Mouse (Mus musculus) cerebral cortex, adult 2 months (tissue): Measurements from ENCODE around the gene Sbds.

ENCODE experiments used
- WGBS: fragments of 180-500 bp; shearing (Covaris S2); methylation state at CpG from one replicate; pipeline ENCODE4 v1.1.7; 2018; 5-methylcytosine and 5-hydroxymethylcytosine counted together

Sbds gene

DNA sequence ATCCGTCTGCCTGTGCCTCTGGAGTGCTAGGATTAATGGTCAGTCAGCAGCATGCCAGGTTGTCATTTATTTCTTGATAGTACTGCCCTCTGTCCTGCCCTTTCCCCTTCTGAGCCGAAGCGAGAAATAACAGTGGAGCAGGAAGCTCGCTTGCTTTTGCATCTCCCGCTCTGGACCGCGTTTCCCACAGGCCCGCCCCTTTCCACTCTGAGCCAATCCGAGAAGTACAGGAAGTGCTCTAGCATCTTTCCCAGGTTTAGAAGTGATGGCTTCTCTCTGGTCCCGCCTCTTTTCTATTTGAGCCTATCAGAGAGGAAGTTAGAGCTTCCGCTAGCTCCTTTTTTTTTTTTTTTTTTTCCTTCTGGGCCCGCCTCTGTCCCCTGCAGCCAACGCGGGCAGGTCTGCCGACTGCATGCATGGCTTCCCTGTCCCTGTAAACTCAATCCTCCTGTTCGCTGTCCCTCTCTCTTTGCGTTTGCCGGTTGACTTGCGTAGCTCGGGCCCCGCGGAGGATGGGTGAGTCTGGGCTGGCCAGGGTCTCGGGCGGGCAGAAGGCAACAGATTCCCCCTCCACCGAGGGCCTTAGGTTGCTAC, 1.4 kb upstream of the Sbds start:
- WGBS = under 1% methylated on average over 25 of the region's 25 CpGs

- whole genome bisulfite sequencing = 21% methylated on average over 20 of the region's 20 CpGs
Measured at GRCm38 (mm10) chr5:130255799-130256525, 632 bp upstream of the Sbds start.

DNA sequence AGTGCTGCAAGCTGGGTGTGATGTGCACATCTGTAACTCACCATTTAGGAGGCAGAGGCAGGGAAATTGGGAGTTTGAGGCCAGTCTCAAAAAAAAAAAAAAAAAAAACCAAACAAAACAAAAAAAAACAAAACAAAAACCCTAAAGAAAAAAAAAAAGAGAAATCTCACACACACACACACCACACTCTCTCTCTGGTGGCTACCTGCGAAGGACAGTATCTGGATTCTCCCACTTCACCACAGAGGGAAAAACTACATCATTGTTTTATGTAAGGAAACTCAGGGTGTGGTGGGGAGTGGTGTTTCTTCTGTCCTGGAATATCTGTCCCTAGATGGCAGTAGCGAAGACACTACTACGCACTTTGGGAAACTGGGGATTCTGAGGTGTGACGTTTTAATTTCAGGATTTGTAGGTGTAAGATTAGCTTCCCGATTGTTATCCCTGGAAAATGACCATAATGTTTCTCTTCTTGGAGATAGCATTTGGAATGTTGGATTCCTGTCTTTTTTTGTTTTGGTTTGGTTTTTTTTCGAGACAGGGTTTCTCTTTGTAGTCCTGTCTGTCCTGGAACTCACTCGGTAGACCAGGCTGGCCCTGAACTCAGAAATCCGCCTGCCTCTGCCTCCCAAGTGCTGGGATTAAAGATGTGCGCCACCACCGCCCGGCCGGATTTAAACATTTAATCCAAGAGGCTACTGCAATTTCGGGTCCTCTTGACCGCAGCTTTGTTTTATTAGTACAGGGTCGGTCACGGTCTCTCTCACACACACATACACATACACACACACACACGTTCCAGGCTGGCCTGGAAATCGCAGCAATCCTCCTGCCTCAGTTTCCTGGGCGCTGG, 940 bp downstream of the Sbds start:
- WGBS = 8% methylated on average over 19 of the region's 19 CpGs

DNA sequence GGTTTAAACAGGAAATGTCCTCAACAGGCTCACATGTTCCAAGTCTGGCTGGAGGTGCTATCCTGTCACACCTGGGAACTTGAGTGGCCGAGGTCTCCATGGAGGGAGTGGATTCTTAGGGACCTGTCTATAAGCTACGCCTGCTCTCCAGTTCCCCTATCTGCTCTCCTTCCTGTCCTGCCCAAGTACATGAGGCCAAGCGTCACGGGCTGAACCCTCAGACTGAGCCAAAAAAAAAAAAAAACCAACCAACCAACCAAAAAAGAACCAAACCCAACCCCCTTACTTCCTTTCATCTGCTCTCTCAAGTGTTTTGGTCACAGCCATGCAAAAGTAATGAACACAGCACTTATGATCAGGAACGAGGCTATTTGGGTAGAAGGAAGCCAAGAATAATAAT, 7.5 kb downstream of the Sbds start:
- 68% methylated on average over 5 of the region's 5 CpGs for WGBS

GRCm38 (mm10) chr5:130241426-130241825, 13.9 kb downstream of the Sbds start:
- 84% methylated on average over 12 of the region's 12 CpGs for WGBS

- 75% methylated on average over 2 of the region's 2 CpGs for WGBS
Measured at GRCm38 (mm10) chr5:130239856-130240255, 15.5 kb downstream of the Sbds start.

- 86% methylated on average over 7 of the region's 7 CpGs for WGBS
Measured at GRCm38 (mm10) chr5:130239236-130239635, 16.1 kb downstream of the Sbds start.

GRCm38 (mm10) chr5:130236302-130236701, 19.0 kb downstream of the Sbds start:
- 94% methylated on average over 8 of the region's 8 CpGs for WGBS

DNA sequence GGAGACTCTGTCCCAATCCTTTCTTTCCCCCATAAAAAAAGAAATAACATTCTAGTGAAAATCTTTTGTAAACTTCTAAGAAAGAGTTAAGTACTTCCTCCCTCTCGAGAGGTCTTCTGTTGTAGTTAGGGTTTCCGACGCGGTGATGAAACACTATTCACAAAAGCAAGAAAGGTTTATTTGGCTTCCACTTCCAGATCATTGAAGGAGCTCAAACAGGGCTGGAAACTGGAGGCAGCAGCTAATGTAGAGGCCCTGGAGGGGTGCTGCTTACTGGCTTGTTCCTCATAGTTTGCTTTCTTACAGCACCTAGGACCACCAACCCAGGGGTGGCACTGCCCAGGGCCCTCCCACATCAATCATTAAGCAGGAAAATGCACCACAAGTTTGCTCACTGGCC, 27.2 kb downstream of the Sbds start:
- WGBS = 40% methylated on average over 4 of the region's 4 CpGs

DNA sequence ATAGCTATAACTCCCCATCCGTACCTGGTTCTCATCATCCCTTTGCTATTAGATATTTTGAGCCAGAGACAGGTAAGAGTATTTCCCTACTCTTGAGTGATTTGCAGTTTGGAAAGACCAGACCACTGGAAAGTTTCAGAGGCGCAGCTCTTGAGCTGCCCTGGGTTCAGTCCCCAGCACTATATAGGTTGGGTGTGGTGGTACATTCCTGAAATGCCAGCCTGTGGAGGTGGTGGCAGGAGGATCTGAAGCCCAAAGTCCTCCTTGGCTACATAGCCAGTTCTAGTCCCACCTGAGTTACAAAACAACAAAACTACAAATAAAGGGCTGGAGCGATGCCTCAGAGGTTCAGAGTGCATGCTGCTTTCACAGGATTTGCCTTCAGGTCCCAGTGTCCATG, 28.5 kb downstream of the Sbds start:
- 84% methylated on average over 3 of the region's 3 CpGs for WGBS

DNA sequence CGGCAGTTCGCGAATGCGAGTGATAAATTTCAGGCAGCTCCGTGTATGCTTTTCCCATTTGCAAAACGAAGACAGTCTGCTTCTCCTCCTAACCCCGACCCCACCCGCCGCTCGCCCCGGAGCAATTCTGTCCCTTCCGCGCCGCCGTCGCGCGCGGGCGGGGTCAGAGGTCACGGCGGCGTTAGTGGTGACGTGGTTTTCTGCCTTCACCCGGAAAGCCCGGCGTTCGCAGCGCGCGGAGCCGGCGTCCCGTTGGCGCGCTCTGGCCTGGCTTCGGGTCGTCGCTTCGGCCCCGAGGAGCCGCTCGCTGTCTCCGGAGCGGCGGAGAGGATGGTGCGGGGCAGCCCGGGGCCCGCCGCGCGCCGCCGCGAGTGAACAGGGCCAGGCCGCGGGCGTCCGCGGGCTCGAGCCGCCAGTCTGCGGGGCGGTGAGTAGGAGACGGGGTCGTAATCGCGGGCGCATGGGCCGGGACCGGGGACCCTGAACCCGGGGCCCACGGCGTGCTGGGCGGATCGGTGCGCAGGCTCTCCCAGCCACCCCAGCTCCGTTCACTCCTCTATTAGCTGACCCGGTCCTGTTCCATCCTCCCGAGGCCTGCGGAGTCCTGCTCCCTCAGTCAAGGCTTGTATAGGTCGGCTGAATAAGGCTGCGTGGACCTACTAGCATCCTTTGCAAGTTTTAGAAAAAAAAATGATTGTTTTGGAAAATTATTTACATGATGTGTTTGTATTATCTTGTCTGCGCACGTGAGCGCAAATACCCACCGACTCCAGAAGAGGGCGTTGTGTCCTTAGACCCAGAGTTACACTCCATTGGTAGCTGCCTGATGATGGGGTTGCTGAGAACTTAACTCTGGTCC, 33.0 kb downstream of the Sbds start:
- WGBS = under 1% methylated on average over 88 of the region's 88 CpGs

- WGBS = under 1% methylated on average over 10 of the region's 10 CpGs
Measured at GRCm38 (mm10) chr5:130221760-130222145, 33.6 kb downstream of the Sbds start.

DNA sequence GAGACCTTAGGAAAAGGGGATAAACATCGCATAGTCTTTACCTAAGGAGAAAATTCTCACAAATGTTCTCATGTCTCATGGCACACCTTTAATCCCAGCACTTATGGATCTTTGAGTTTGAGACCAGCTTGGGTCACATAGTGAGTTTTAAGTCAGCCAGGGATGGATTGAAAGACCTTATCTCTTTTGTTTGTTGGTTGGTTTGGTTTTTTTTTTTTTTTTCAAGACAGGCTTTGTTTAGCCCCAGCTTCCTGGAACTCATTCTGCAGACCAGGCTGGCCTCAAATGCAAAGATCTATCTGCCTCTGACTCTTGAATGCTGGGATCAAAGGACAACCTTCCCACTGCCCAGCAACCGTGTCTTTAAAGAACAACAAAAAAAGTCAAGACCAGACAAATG, 34.0 kb downstream of the Sbds start:
- WGBS = 52% methylated on average over 2 of the region's 2 CpGs

- 78% methylated on average over 5 of the region's 5 CpGs for WGBS
Measured at GRCm38 (mm10) chr5:130218336-130218735, 37.0 kb downstream of the Sbds start.

GRCm38 (mm10) chr5:130217406-130217805, 37.9 kb downstream of the Sbds start:
- 89% methylated on average over 4 of the region's 4 CpGs for WGBS

DNA sequence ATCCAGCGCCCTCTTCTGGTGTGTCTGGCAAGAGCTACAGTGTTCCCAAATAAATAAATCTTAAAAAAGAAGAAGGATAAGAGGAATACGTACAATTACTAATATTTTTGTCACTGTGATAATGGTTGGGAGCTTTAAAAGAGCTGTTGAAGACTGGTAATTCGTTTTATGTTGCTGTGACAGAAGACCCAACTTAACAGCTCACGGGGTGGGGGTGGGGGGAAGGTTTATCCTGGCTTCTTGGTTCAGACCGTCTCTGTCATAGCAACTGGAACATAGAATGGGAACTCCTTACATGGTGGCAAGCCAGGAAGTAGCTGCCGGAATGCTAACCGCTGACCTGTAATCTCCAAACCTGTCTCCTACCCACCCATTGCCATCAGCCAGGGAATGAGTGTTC, 38.5 kb downstream of the Sbds start, which contains the start of gene Tmem248:
Tmem248 (plus strand) TSS at position 301 of the 400 bp plus-strand sequence.
- 78% methylated on average over 7 of the region's 7 CpGs for WGBS

DNA sequence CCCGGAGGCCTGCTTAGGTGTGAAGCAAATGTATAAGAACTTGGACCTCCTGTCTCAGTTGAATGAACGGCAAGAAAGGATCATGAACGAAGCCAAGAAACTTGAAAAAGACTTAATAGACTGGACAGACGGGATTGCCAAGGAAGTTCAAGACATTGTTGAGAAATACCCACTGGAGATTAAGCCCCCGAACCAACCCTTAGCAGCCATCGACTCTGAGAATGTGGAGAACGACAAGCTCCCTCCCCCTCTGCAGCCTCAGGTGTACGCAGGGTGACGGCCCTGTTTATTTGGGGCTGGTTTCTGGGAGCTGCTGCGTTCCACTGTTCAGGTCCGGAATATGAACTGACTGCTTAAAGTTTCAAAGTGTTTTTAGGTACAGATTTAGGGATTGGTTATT, 42.4 kb downstream of the Sbds start:
- WGBS = 92% methylated on average over 11 of the region's 11 CpGs

- WGBS = 91% methylated on average over 4 of the region's 4 CpGs
Measured at GRCm38 (mm10) chr5:130207299-130207698, 48.0 kb downstream of the Sbds start.

- 85% methylated on average over 3 of the region's 3 CpGs for WGBS
Measured at GRCm38 (mm10) chr5:130205441-130206023, 49.8 kb downstream of the Sbds start.

GRCm38 (mm10) chr5:130204560-130204959, 50.8 kb downstream of the Sbds start:
- WGBS = 79% methylated on average over 6 of the region's 6 CpGs

DNA sequence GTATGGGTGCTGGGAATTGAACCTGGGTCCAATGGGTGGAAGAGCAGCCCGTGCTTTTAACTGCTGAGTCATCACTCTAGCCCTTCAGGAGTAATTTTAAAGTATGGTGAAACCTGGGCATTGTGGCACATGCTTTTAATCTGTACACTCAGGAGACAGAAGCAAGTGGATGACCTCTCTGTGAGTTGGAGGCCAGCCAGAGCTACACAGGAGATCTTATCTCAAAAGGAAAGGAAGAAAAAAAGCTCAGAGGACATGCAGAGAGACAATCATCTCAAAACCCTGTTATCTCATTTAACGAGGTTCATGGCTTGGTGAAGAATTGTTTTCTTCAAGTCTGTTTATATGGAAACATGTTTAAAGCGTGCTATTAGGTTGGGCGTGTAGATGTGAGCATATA, 51.4 kb downstream of the Sbds start:
- 83% methylated on average over 4 of the region's 4 CpGs for WGBS
